Mouse (Mus musculus): ENCODE results near the gene Hist1h3g. TPM values are rescaled to one million over a fixed set of nuclear protein-coding genes. Genes with fewer than 3 reads are reported as not detected.
A peak's percentile ranks its signal among the peaks of the same experiment; 100 is the strongest.
"Not testable (repeated sequence)": the region's sequence is repeated elsewhere in the genome, so short reads cannot be mapped to it uniquely, and the experiment has no call there.

The Hist1h3g gene
- polyA plus RNA-seq (2012; fragmentation: generic; extraction: Trizol): 5.5 TPM
- long read RNA-seq, experiment 1, partial matches to known transcripts: 0 of 2 reads
- long read RNA-seq, experiment 1, other reads (novel, unspliced or antisense): 0 of 2 reads
- long read RNA-seq, experiment 2: 0 reads

- TF ChIP-seq MAX (IDR thresholded peaks at IDR 0.05): peak; percentile 34
- H3ac ChIP-seq (ENCODE audit: control insufficient read depth, insufficient read length, low read depth): peak within 1 kb of the TSS; percentile 81
- not testable (repeated sequence) for H3K27me3 ChIP-seq (ENCODE audit: control insufficient read depth, insufficient read depth, insufficient read length); H3K79me3 ChIP-seq (ENCODE audit: low read depth); H3K36me3 ChIP-seq (ENCODE audit: control insufficient read depth, insufficient read depth)
- H3K79me2 ChIP-seq (ENCODE audit: control insufficient read depth, insufficient read depth): peaks cover 22% of the 10 kb centered on the region
- H3K4me3 ChIP-seq (ENCODE audit: insufficient read depth, poor library complexity, severe bottlenecking): peak within 1 kb of the TSS; percentile 36
These were observed at the start of gene Hist1h3g for GRCm38 (mm10) chr13:23535137-23536075. Hist1h3g (plus strand) TSS chr13:23535422.

- H3K79me3 ChIP-seq (ENCODE audit: low read depth): no peaks in the 10 kb centered on the region
- H3K36me3 ChIP-seq (ENCODE audit: control insufficient read depth, insufficient read depth): no peaks in the 10 kb centered on the region
- no peaks in the 10 kb centered on the region for H3K27me3 ChIP-seq (ENCODE audit: control insufficient read depth, insufficient read depth, insufficient read length)
- no peak within 1 kb of the TSS for H3ac ChIP-seq (ENCODE audit: control insufficient read depth, insufficient read length, low read depth)
- no peak for TF ChIP-seq FOSL1 (IDR thresholded peaks at IDR 0.05; ENCODE audit: insufficient read depth, low read length, poor library complexity, severe bottlenecking)
- no peak for TF ChIP-seq MYOG (IDR thresholded peaks at IDR 0.05; ENCODE audit: control insufficient read depth, extremely low read depth, insufficient read length)
- TF ChIP-seq USF1 (IDR thresholded peaks at IDR 0.05; ENCODE audit: low read depth): no peak
- TF ChIP-seq CTCF (IDR thresholded peaks at IDR 0.05; ENCODE audit: control insufficient read depth, insufficient read depth, insufficient read length): no peak
- no peaks in the 10 kb centered on the region for H3K79me2 ChIP-seq (ENCODE audit: control insufficient read depth, insufficient read depth)
- H3K4me3 ChIP-seq (ENCODE audit: insufficient read depth, poor library complexity, severe bottlenecking): no peak within 1 kb of the TSS
These were observed 46.6 kb upstream of the Hist1h3g start, which contains the start of gene Btn2a2 for GRCm38 (mm10) chr13:23488400-23489322. Btn2a2 (minus strand) TSS chr13:23488857.

GRCm38 (mm10) chr13:23490863-23491262 lies 44.4 kb upstream of the Hist1h3g start:
- Histone ChIP-seq H3K36me3 (ENCODE audit: control insufficient read depth, insufficient read depth) (no peaks in the 10 kb centered on the region), H3K79me2 (ENCODE audit: control insufficient read depth, insufficient read depth) (no peaks in the 10 kb centered on the region), H3K27me3 (ENCODE audit: control insufficient read depth, insufficient read depth, insufficient read length) (no peaks in the 10 kb centered on the region), H3ac (ENCODE audit: control insufficient read depth, insufficient read length, low read depth) (no peak overlapping the region), H3K4me3 (ENCODE audit: insufficient read depth, poor library complexity, severe bottlenecking) (no peak overlapping the region), H3K79me3 (ENCODE audit: low read depth) (no peaks in the 10 kb centered on the region)
- no peak for TF ChIP-seq MAX (IDR thresholded peaks at IDR 0.05)
- no peak for TF ChIP-seq CEBPB (IDR thresholded peaks at IDR 0.05; ENCODE audit: low read depth)
- TF ChIP-seq CTCF (IDR thresholded peaks at IDR 0.05; ENCODE audit: control insufficient read depth, insufficient read depth, insufficient read length): no peak
- no peak for TF ChIP-seq USF1 (IDR thresholded peaks at IDR 0.05; ENCODE audit: low read depth)
- no peak for TF ChIP-seq MYOG (IDR thresholded peaks at IDR 0.05; ENCODE audit: control insufficient read depth, extremely low read depth, insufficient read length)
- no peak for TF ChIP-seq FOSL1 (IDR thresholded peaks at IDR 0.05; ENCODE audit: insufficient read depth, low read length, poor library complexity, severe bottlenecking)
- no peak for TF ChIP-seq MYOD1 (IDR thresholded peaks at IDR 0.05; ENCODE audit: control insufficient read depth, insufficient read length, low read depth)

- Histone ChIP-seq H3K27me3 (ENCODE audit: control insufficient read depth, insufficient read depth, insufficient read length) (no peaks in the 10 kb centered on the region), H3K79me2 (ENCODE audit: control insufficient read depth, insufficient read depth) (no peaks in the 10 kb centered on the region), H3K4me3 (ENCODE audit: insufficient read depth, poor library complexity, severe bottlenecking) (no peak overlapping the region), H3K79me3 (ENCODE audit: low read depth) (no peaks in the 10 kb centered on the region), H3ac (ENCODE audit: control insufficient read depth, insufficient read length, low read depth) (no peak overlapping the region), H3K36me3 (ENCODE audit: control insufficient read depth, insufficient read depth) (no peaks in the 10 kb centered on the region)
- TF ChIP-seq MAX (IDR thresholded peaks at IDR 0.05): no peak
- TF ChIP-seq FOSL1 (IDR thresholded peaks at IDR 0.05; ENCODE audit: insufficient read depth, low read length, poor library complexity, severe bottlenecking): no peak
- no peak for TF ChIP-seq CEBPB (IDR thresholded peaks at IDR 0.05; ENCODE audit: low read depth)
- TF ChIP-seq MYOD1 (IDR thresholded peaks at IDR 0.05; ENCODE audit: control insufficient read depth, insufficient read length, low read depth): no peak
- no peak for TF ChIP-seq USF1 (IDR thresholded peaks at IDR 0.05; ENCODE audit: low read depth)
- no peak for TF ChIP-seq MYOG (IDR thresholded peaks at IDR 0.05; ENCODE audit: control insufficient read depth, extremely low read depth, insufficient read length)
- no peak for TF ChIP-seq CTCF (IDR thresholded peaks at IDR 0.05; ENCODE audit: control insufficient read depth, insufficient read depth, insufficient read length)
These were observed 44.0 kb upstream of the Hist1h3g start for GRCm38 (mm10) chr13:23491263-23491662.

- Histone ChIP-seq H3K36me3 (ENCODE audit: control insufficient read depth, insufficient read depth) (no peaks in the 10 kb centered on the region), H3ac (ENCODE audit: control insufficient read depth, insufficient read length, low read depth) (no peak overlapping the region), H3K79me3 (ENCODE audit: low read depth) (no peaks in the 10 kb centered on the region), H3K79me2 (ENCODE audit: control insufficient read depth, insufficient read depth) (no peaks in the 10 kb centered on the region), H3K27me3 (ENCODE audit: control insufficient read depth, insufficient read depth, insufficient read length) (no peaks in the 10 kb centered on the region), H3K4me3 (ENCODE audit: insufficient read depth, poor library complexity, severe bottlenecking) (no peak overlapping the region)
- no peak for TF ChIP-seq USF1 (IDR thresholded peaks at IDR 0.05; ENCODE audit: low read depth)
- TF ChIP-seq MYOG (IDR thresholded peaks at IDR 0.05; ENCODE audit: control insufficient read depth, extremely low read depth, insufficient read length): no peak
- TF ChIP-seq CTCF (IDR thresholded peaks at IDR 0.05; ENCODE audit: control insufficient read depth, insufficient read depth, insufficient read length): no peak
- no peak for TF ChIP-seq MYOD1 (IDR thresholded peaks at IDR 0.05; ENCODE audit: control insufficient read depth, insufficient read length, low read depth)
- TF ChIP-seq CEBPB (IDR thresholded peaks at IDR 0.05; ENCODE audit: low read depth): no peak
- TF ChIP-seq MAX (IDR thresholded peaks at IDR 0.05): no peak
- TF ChIP-seq FOSL1 (IDR thresholded peaks at IDR 0.05; ENCODE audit: insufficient read depth, low read length, poor library complexity, severe bottlenecking): no peak
These were observed 43.2 kb upstream of the Hist1h3g start for GRCm38 (mm10) chr13:23491990-23492389.

Data from C2C12 (cell line).